Comparison of ENCODE assay signal across 8 mouse cellular contexts in genomic region chr9:107872350-107873098, GRCm38 (mm10). TPM values are rescaled to one million over a fixed set of nuclear protein-coding genes. Genes with fewer than 3 reads are reported as not detected.
DNase-seq lines count a peak whose midpoint lies in the region; ATAC-seq and TF ChIP-seq lines count a peak whose summit lies in the region.

No protein-coding gene starts in this region.

- H3K9me3 ChIP-seq in embryonic facial prominence, embryonic 13.5 days: no peaks in the 10 kb centered on the region
- no peaks in the 10 kb centered on the region for H3K9me3 ChIP-seq in limb, embryonic 12.5 days
- no peaks in the 10 kb centered on the region for H3K9me3 ChIP-seq in midbrain, embryonic 15.5 days

- under 1% methylated on average over 79 of the region's 80 CpGs for WGBS in embryonic facial prominence, embryonic 13.5 days
- WGBS in kidney, adult 2 months: under 1% methylated on average over 80 of the region's 80 CpGs
- WGBS in limb, embryonic 12.5 days: under 1% methylated on average over 80 of the region's 80 CpGs
- under 1% methylated on average over 79 of the region's 80 CpGs for WGBS in midbrain, embryonic 15.5 days
- WGBS in spleen, adult 2 months: under 1% methylated on average over 80 of the region's 80 CpGs

- TF ChIP-seq CTCF in kidney, adult 2 months (conservative IDR thresholded peaks at IDR 0.05; ENCODE audit: insufficient read depth, insufficient read length, low read depth, low read length): no peak
- TF ChIP-seq CTCF in spleen, adult 2 months (IDR thresholded peaks at IDR 0.05; ENCODE audit: extremely low read depth, insufficient read depth, insufficient read length, insufficient replicate concordance): no peak

- peak overlapping the region; percentile 97 for H3K4me3 ChIP-seq in embryonic facial prominence, embryonic 13.5 days
- H3K4me3 ChIP-seq in kidney, adult 2 months (ENCODE audit: insufficient read depth, low read depth, low read length): peak overlapping the region; percentile 99
- H3K4me3 ChIP-seq in limb, embryonic 12.5 days (replicated peaks): peak overlapping the region; percentile 84
- H3K4me3 ChIP-seq in midbrain, embryonic 15.5 days: peak overlapping the region; percentile 99
- H3K4me3 ChIP-seq in spleen, adult 2 months (ENCODE audit: extremely low read depth, insufficient read depth, insufficient read length): peak overlapping the region; percentile 74

- peak overlapping the region; percentile 77 for H3K4me2 ChIP-seq in embryonic facial prominence, embryonic 13.5 days
- H3K4me2 ChIP-seq in limb, embryonic 12.5 days: peak overlapping the region; percentile 78
- peak overlapping the region; percentile 81 for H3K4me2 ChIP-seq in midbrain, embryonic 15.5 days

- ATAC-seq in embryonic facial prominence, embryonic 13.5 days (ENCODE audit: insufficient number of reproducible peaks, insufficient read depth, low FRiP score, low TSS enrichment, low read depth): peak; percentile 99
- peak; percentile 99 for ATAC-seq in limb, embryonic 12.5 days (ENCODE audit: insufficient number of reproducible peaks, insufficient read depth, low FRiP score, low TSS enrichment, low read depth)
- peak; percentile 99 for ATAC-seq in midbrain, embryonic 15.5 days (replicated peaks)

- peak; percentile 94 for DNase-seq in 3134 (ENCODE audit: extremely low read depth, insufficient read length, low spot score)
- peak; percentile 96 for DNase-seq in adrenal gland, postnatal 36 days
- peak; percentile 94 to 98 for DNase-seq in heart, adult 18-20 months
- peak; percentile 98 for DNase-seq in kidney, adult 2 months
- peak; percentile 80 to 92 for DNase-seq in spleen, adult 2 months (ENCODE audit: low read depth in 1 of 2, low spot score in 2 of 2)

- H3K36me3 ChIP-seq in embryonic facial prominence, embryonic 13.5 days: peaks cover 12% of the 10 kb centered on the region
- no peaks in the 10 kb centered on the region for H3K36me3 ChIP-seq in kidney, adult 2 months (ENCODE audit: control insufficient read depth, insufficient read depth, low read length)
- H3K36me3 ChIP-seq in limb, embryonic 12.5 days: peaks cover 15% of the 10 kb centered on the region; the same call in 1 of the 2 replicates
- no peaks in the 10 kb centered on the region for H3K36me3 ChIP-seq in midbrain, embryonic 15.5 days (replicated peaks)
- no peaks in the 10 kb centered on the region for H3K36me3 ChIP-seq in spleen, adult 2 months (ENCODE audit: control insufficient read depth, insufficient read depth, low read length)

- H3K4me1 ChIP-seq in embryonic facial prominence, embryonic 13.5 days: peaks cover 12% of the 10 kb centered on the region
- peaks cover 5% of the 10 kb centered on the region; the same call in 1 of the 2 replicates for H3K4me1 ChIP-seq in kidney, adult 2 months (ENCODE audit: control insufficient read depth, insufficient read depth, low read length)
- peaks cover 13% of the 10 kb centered on the region for H3K4me1 ChIP-seq in limb, embryonic 12.5 days (replicated peaks)
- peaks cover 20% of the 10 kb centered on the region for H3K4me1 ChIP-seq in midbrain, embryonic 15.5 days
- H3K4me1 ChIP-seq in spleen, adult 2 months (ENCODE audit: control insufficient read depth, insufficient read depth, insufficient read length): peaks cover 2% of the 10 kb centered on the region; the same call in 1 of the 2 replicates

- peak; percentile 78 for TF ChIP-seq POLR2A in kidney, adult 2 months (IDR thresholded peaks at IDR 0.05; ENCODE audit: low read depth, low read length)
- peak; percentile 74 for TF ChIP-seq POLR2A in spleen, adult 2 months (IDR thresholded peaks at IDR 0.05; ENCODE audit: low read depth, low read length)

- peak overlapping the region; percentile 99 for H3K9ac ChIP-seq in embryonic facial prominence, embryonic 13.5 days
- H3K9ac ChIP-seq in limb, embryonic 12.5 days (replicated peaks): peak overlapping the region; percentile 94
- H3K9ac ChIP-seq in midbrain, embryonic 15.5 days: peak overlapping the region; percentile 99

- peak overlapping the region; percentile 95 for H3K27ac ChIP-seq in embryonic facial prominence, embryonic 13.5 days
- peak overlapping the region; percentile 95 for H3K27ac ChIP-seq in kidney, adult 2 months (ENCODE audit: insufficient read depth, low read depth, low read length)
- peak overlapping the region; percentile 97 for H3K27ac ChIP-seq in limb, embryonic 12.5 days
- peak overlapping the region; percentile 95 for H3K27ac ChIP-seq in midbrain, embryonic 15.5 days
- peak overlapping the region; percentile 94 for H3K27ac ChIP-seq in spleen, adult 2 months (ENCODE audit: insufficient read depth, low read length)

- no peaks in the 10 kb centered on the region for H3K27me3 ChIP-seq in embryonic facial prominence, embryonic 13.5 days
- H3K27me3 ChIP-seq in kidney, adult 2 months (replicated peaks; ENCODE audit: control insufficient read depth, insufficient read depth, low read length): no peaks in the 10 kb centered on the region
- no peaks in the 10 kb centered on the region for H3K27me3 ChIP-seq in limb, embryonic 12.5 days
- H3K27me3 ChIP-seq in midbrain, embryonic 15.5 days (replicated peaks): no peaks in the 10 kb centered on the region
- no peaks in the 10 kb centered on the region for H3K27me3 ChIP-seq in spleen, adult 2 months (ENCODE audit: control insufficient read depth, insufficient read depth, low read length)

RNA-seq across cellular contexts. Expression of gene Rbm6, which starts 0.5 kb away (rescaled TPM):
- total RNA-seq in adrenal gland, postnatal 36 days (2021): 10 to 100 TPM; 45.6 to 55.8 TPM
- 102 and 108 TPM in 2 replicates for polyA plus RNA-seq in embryonic facial prominence, embryonic 13.5 days (2015; fragmentation: Nextera tagmentation; extraction: Ambion mirVana)
- 10 to 100 TPM; 25.1 to 25.2 TPM for total RNA-seq in heart, adult 18-20 months (2021)
- polyA plus RNA-seq in kidney, adult 2 months (2012; rRNA removed): 13.0 and 14.2 TPM in 2 replicates
- polyA plus RNA-seq in limb, embryonic 12.5 days (2016; fragmentation: Nextera tagmentation; extraction: Ambion mirVana): 111 TPM in 2 replicates
- polyA plus RNA-seq in midbrain, embryonic 15.5 days (2015; fragmentation: Nextera tagmentation; extraction: Ambion mirVana): 99.8 and 120 TPM in 2 replicates
- 10.2 and 12.4 TPM in 2 replicates for polyA plus RNA-seq in spleen, adult 2 months (2012; rRNA removed)

RNA-seq across cellular contexts. Expression of gene Mon1a, which starts 15.4 kb away (rescaled TPM):
- 10 to 100 TPM; 17.7 to 19.8 TPM for total RNA-seq in adrenal gland, postnatal 36 days (2021)
- polyA plus RNA-seq in embryonic facial prominence, embryonic 13.5 days (2015; fragmentation: Nextera tagmentation; extraction: Ambion mirVana): 14.7 and 14.9 TPM in 2 replicates
- total RNA-seq in heart, adult 18-20 months (2021): 10 to 100 TPM; 10.0 to 10.3 TPM
- polyA plus RNA-seq in kidney, adult 2 months (2012; rRNA removed): 34.9 and 42.5 TPM in 2 replicates
- 10.4 and 12.9 TPM in 2 replicates for polyA plus RNA-seq in limb, embryonic 12.5 days (2016; fragmentation: Nextera tagmentation; extraction: Ambion mirVana)
- 26.0 and 27.7 TPM in 2 replicates for polyA plus RNA-seq in midbrain, embryonic 15.5 days (2015; fragmentation: Nextera tagmentation; extraction: Ambion mirVana)
- polyA plus RNA-seq in spleen, adult 2 months (2012; rRNA removed): 23.4 and 29.3 TPM in 2 replicates

RNA-seq across cellular contexts. Expression of gene Mst1r, which starts 34.1 kb away (rescaled TPM):
- 10 to 100 TPM in 1 of 2 experiments, 1 to 10 TPM in 1; 5.2 to 11.9 TPM for total RNA-seq in adrenal gland, postnatal 36 days (2021)
- 5.1 and 6.3 TPM in 2 replicates for polyA plus RNA-seq in embryonic facial prominence, embryonic 13.5 days (2015; fragmentation: Nextera tagmentation; extraction: Ambion mirVana)
- 1 to 10 TPM; 2.3 to 3.1 TPM for total RNA-seq in heart, adult 18-20 months (2021)
- 1.2 and 2.8 TPM in 2 replicates for polyA plus RNA-seq in kidney, adult 2 months (2012; rRNA removed)
- 2.5 and 3.1 TPM in 2 replicates for polyA plus RNA-seq in limb, embryonic 12.5 days (2016; fragmentation: Nextera tagmentation; extraction: Ambion mirVana)
- 1.7 and 1.9 TPM in 2 replicates for polyA plus RNA-seq in midbrain, embryonic 15.5 days (2015; fragmentation: Nextera tagmentation; extraction: Ambion mirVana)
- polyA plus RNA-seq in spleen, adult 2 months (2012; rRNA removed): 1.8 and 2.7 TPM in 2 replicates

RNA-seq across cellular contexts. Expression of gene Actl11, which starts 55.7 kb away (rescaled TPM):
- total RNA-seq in adrenal gland, postnatal 36 days (2021): not detected
- not detected in 2 replicates for polyA plus RNA-seq in embryonic facial prominence, embryonic 13.5 days (2015; fragmentation: Nextera tagmentation; extraction: Ambion mirVana)
- total RNA-seq in heart, adult 18-20 months (2021): not detected
- polyA plus RNA-seq in kidney, adult 2 months (2012; rRNA removed): 0.05 and 0.11 TPM in 2 replicates
- polyA plus RNA-seq in limb, embryonic 12.5 days (2016; fragmentation: Nextera tagmentation; extraction: Ambion mirVana): not detected in 2 replicates
- not detected in 2 replicates for polyA plus RNA-seq in midbrain, embryonic 15.5 days (2015; fragmentation: Nextera tagmentation; extraction: Ambion mirVana)
- polyA plus RNA-seq in spleen, adult 2 months (2012; rRNA removed): not detected in 2 replicates

Comparison
In these comparisons a context has a peak if more than half of its experiments do, and no peak if none do; other contexts are left out.
1. Peak in every context shown above with its lines: DNase-seq, ATAC-seq, H3K4me3 ChIP-seq and H3K27ac ChIP-seq.